Mouse (Mus musculus) layer of hippocampus, adult 9-11 months (tissue): Measurements from ENCODE around the gene Hoxd9.

Experiments used
- DNase-seq: peaks from one replicate; pipeline ENCODE4 v3.0.0; 2022

Hoxd9 gene

DNA sequence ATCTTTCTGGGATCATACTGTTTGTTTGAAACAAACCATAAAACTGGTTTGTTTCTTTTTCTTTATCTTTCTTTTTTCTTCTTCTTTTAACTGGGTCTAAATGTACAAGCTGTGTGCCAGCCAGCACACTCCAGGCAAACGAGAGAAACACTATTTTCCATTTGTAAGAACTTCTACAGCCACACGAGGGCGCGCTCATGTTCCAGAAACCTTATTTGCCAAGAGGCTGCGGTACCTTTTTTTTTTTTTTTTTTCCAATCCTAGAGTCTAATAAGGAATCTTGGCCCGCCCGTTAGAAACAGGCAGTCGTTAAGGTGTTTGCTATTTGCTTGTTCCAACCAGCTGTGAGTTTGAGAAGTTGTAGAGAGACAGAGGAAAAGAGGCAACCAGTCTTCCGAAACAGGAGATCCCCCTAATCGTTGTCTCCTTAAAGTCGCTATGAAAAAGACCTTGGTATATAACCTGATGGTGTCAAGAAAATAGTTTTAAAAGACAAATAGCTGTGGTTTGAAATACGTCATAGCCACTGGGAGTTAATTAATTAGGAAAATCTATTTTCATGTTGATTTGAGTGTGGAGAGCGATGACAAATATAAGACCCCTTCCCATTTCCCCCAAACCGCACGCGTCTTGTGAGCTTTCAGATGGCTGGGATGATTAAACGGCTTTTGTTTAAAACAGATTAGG, 11.1 kb upstream of the Hoxd9 start:
- DNase-seq, result peak; percentile 18

- DNase-seq, result no peak
Observed at GRCm38 (mm10) chr2:74686988-74687697, 10.4 kb upstream of the Hoxd9 start.

- DNase-seq, result no peak
Observed at GRCm38 (mm10) chr2:74687698-74688555, 9.6 kb upstream of the Hoxd9 start.

GRCm38 (mm10) chr2:74688795-74689573, 8.5 kb upstream of the Hoxd9 start:
- no peak for DNase-seq

- DNase-seq, result no peak
Observed at GRCm38 (mm10) chr2:74689574-74690337, 7.8 kb upstream of the Hoxd9 start.

GRCm38 (mm10) chr2:74690338-74690716, 7.2 kb upstream of the Hoxd9 start:
- no peak for DNase-seq

DNA sequence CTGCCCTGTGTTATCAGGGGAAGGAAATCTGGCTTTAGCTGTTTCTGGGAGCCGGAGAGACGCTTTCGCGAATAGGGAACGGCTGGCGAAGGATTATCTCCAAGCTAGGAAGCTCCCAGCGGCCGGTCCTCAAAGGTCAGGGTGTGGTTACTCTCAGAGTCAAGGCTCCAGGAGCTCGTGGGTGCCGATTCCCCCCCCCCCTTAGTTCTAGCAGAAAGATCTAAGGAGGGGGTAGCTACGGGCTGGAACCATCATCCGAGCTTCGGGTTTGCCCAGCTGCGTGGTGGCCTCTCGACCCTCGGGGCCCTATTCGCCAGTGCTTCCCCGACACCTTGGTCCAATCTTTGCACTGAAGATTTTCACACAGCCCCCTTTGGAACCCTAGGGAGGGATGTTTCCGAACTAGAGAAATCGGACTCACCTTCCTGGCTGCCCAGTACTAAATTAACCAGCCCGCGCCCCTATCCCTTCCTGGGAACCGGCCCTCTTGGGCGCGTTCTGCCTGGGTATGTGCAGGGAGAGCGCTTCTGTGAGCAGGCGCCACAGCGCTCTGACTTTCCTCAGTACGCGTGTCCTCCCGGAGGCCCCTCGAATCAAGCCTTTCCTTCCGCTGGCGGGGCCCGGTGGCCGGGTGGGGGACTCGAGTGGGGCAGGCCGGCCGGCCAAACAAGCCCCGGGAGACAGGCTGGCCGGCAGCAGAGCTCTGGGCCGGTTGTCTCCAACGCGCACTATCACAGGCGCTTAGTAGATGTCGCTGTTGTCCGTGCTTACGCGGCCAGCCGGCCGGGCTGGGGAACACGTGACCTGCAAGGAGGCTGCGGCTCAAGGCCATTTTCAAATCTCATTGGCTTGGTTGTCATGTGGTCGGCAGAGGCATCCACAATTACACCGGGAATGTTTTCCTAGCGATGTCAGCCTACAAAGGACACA, 6.2 kb upstream of the Hoxd9 start, which contains the start of gene Hoxd10:
Gene Hoxd10 (plus strand): TSS at position 903 of the 930 bp plus-strand sequence.
- DNase-seq, result no peak

DNA sequence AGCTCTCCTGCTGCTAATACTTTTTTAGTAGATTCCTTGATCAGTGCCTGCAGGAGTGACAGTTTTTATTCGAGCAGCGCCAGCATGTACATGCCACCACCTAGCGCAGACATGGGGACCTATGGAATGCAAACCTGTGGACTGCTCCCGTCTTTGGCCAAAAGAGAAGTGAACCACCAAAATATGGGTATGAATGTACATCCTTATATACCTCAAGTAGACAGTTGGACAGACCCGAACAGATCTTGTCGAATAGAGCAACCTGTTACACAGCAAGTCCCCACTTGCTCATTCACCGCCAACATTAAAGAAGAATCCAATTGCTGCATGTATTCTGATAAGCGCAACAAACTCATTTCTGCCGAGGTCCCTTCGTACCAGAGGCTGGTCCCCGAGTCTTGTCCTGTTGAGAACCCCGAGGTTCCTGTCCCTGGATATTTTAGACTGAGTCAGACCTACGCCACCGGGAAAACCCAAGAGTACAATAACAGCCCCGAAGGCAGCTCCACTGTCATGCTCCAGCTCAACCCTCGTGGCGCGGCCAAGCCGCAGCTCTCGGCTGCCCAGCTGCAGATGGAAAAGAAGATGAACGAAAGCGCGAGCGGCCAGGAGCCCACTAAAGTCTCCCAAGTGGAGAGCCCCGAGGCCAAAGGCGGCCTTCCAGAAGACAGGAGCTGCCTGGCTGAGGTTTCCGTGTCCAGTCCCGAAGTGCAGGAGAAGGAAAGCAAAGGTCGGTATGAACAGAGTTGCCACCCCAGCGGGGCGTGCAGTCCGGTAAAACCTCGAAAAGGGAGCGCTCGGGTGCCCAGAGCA, 5.3 kb upstream of the Hoxd9 start:
- DNase-seq, result no peak

GRCm38 (mm10) chr2:74692808-74693431, 4.6 kb upstream of the Hoxd9 start:
- no peak for DNase-seq

DNA sequence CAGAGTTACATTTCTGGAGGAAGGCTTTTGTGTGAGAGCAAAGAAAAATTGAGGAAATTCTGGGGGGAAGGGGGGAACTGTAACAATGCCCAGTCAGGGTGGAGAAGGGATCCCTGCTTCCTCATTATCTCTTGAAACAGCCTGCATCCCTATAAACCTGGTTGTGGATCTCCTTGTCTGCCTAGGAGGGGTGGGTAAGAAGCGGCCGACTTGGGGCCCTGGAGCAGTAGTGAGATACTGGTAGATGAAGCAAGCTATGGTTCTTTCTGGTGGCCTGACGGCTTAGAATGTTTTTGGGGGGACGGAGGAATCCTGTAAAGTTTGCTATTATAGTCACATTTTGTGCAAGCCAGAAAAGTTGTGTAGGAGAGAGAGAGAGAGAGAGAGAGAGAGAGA, 4.1 kb upstream of the Hoxd9 start:
- DNase-seq, result no peak

- DNase-seq, result no peak
Observed at GRCm38 (mm10) chr2:74694066-74694465, 3.5 kb upstream of the Hoxd9 start.

- DNase-seq, result no peak
Observed at GRCm38 (mm10) chr2:74695383-74695782, 2.1 kb upstream of the Hoxd9 start.

GRCm38 (mm10) chr2:74695813-74696430, 1.6 kb upstream of the Hoxd9 start:
- no peak for DNase-seq

- DNase-seq, result no peak
Observed at GRCm38 (mm10) chr2:74696442-74697335, 838 bp upstream of the Hoxd9 start.

DNA sequence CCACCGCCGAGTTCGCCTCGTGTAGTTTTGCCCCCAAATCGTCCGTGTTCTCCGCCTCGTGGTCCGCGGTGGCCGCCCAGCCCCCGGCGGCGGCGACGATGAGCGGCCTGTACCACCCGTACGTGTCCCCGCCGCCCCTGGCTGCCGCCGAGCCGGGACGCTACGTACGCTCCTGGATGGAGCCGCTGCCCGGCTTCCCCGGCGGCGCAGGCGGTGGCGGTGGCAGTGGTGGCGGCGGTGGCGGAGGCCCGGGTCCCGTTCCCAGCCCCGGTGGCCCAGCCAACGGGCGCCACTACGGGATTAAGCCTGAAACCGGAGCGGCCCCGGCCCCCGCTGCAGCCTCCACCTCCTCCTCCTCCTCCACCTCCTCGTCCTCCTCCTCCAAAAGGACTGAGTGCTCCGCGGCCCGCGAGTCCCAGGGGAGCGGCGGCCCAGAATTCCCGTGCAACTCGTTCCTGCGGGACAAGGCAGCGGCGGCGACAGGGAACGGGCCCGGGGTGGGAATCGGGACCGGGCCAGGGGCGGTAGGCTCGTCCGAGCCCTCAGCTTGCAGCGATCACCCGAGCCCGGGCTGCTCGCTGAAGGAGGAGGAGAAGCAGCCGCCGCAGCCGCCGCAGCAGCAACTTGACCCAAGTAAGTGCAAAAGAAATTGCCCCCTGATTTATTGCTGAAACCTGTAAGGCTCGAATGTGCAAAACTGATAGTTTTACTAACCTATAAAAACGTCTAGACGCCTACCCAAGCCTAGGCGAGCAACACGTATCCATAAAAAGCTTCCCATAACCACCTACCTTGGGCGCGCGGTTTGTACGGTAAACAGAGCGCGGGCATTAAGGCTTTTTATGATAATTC, 900 bp downstream of the Hoxd9 start:
- no peak for DNase-seq

DNA sequence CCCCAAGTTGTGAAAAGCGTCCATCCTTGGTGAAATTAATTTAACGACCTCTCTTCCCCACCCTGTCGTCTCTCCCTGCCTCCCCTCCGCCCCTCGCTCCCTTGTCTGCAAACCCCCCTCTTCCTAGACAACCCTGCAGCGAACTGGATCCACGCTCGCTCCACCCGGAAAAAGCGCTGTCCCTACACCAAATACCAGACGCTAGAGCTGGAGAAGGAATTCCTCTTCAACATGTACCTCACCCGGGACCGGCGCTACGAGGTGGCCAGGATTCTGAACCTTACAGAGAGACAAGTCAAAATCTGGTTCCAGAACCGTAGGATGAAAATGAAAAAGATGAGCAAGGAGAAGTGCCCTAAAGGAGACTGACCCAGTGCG, 1.5 kb downstream of the Hoxd9 start:
- no peak for DNase-seq
